8 mouse cellular contexts compared by ENCODE assay signal in genomic region chr11:11973366-11974014, GRCm38 (mm10).
A peak's percentile ranks its signal among the peaks of the same experiment; 100 is the strongest.
DNase-seq lines count a peak whose midpoint lies in the region; ATAC-seq and TF ChIP-seq lines count a peak whose summit lies in the region.

No protein-coding gene starts in this region.

- no peak overlapping the region for H3K4me3 ChIP-seq in heart, embryonic 13.5 days
- no peak overlapping the region for H3K4me3 ChIP-seq in kidney, embryonic 16.5 days (ENCODE audit: low read length)
- H3K4me3 ChIP-seq in stomach, embryonic 15.5 days (replicated peaks) = no peak overlapping the region

- 0 out of 2 replicates have a peak, but pooled peaks cover 7% of the 10 kb centered on the region for H3K9me3 ChIP-seq in heart, embryonic 13.5 days
- peaks cover 8% of the 10 kb centered on the region for H3K9me3 ChIP-seq in kidney, embryonic 16.5 days (ENCODE audit: low read length)
- no peaks in the 10 kb centered on the region for H3K9me3 ChIP-seq in stomach, embryonic 15.5 days

- peaks cover 43% of the 10 kb centered on the region for H3K4me1 ChIP-seq in heart, embryonic 13.5 days
- H3K4me1 ChIP-seq in kidney, embryonic 16.5 days (ENCODE audit: insufficient read depth, low read length) = peaks cover 3% of the 10 kb centered on the region; the same call in 1 of the 2 replicates
- 0 out of 2 replicates have a peak, but pooled peaks cover 6% of the 10 kb centered on the region for H3K4me1 ChIP-seq in stomach, embryonic 15.5 days

- H3K9ac ChIP-seq in heart, embryonic 13.5 days = peak overlapping the region; percentile 24; the same call in 1 of the 2 replicates
- H3K9ac ChIP-seq in kidney, embryonic 16.5 days (replicated peaks; ENCODE audit: low read length) = no peak overlapping the region
- H3K9ac ChIP-seq in stomach, embryonic 15.5 days = no peak overlapping the region

- peak; percentile 85 for ATAC-seq in CD4-positive, CD25-positive, alpha-beta regulatory T cell, adult 4 months
- ATAC-seq in erythroid progenitor cell, adult 5-6 weeks (replicated peaks; ENCODE audit: low FRiP score, poor library complexity, severe bottlenecking) = 0 out of 2 replicates have a peak, but pooled peaks have one; percentile 30
- ATAC-seq in heart, embryonic 13.5 days (ENCODE audit: extremely low read depth, insufficient number of reproducible peaks, low FRiP score, low TSS enrichment) = peak; percentile 40; the same call in 1 of the 2 replicates
- peak; percentile 57; the same call in 1 of the 2 replicates for ATAC-seq in kidney, embryonic 16.5 days (ENCODE audit: low FRiP score, low TSS enrichment)
- ATAC-seq in stomach, embryonic 15.5 days (ENCODE audit: insufficient read depth, low FRiP score, low read depth) = peak; percentile 80

- no peak overlapping the region for H3K4me2 ChIP-seq in heart, embryonic 13.5 days
- no peak overlapping the region for H3K4me2 ChIP-seq in kidney, embryonic 16.5 days (replicated peaks; ENCODE audit: low read depth, low read length)
- no peak overlapping the region for H3K4me2 ChIP-seq in stomach, embryonic 15.5 days

- H3K36me3 ChIP-seq in heart, embryonic 13.5 days = peaks cover 59% of the 10 kb centered on the region
- peaks cover 27% of the 10 kb centered on the region for H3K36me3 ChIP-seq in kidney, embryonic 16.5 days (ENCODE audit: insufficient read depth, low read length)
- 0 out of 2 replicates have a peak, but pooled peaks cover 3% of the 10 kb centered on the region for H3K36me3 ChIP-seq in stomach, embryonic 15.5 days

- no peaks in the 10 kb centered on the region for H3K27me3 ChIP-seq in heart, embryonic 13.5 days (replicated peaks)
- H3K27me3 ChIP-seq in kidney, embryonic 16.5 days (ENCODE audit: insufficient read depth, low read length) = no peaks in the 10 kb centered on the region
- no peaks in the 10 kb centered on the region for H3K27me3 ChIP-seq in stomach, embryonic 15.5 days (replicated peaks)

- DNase-seq in brain, embryonic 14.5 days (ENCODE audit: low read depth) = peak; percentile 91
- DNase-seq in liver = peak; percentile 82
- peak; percentile 25 to 58 for DNase-seq in natural killer cell, adult 2 months (ENCODE audit: low spot score in 2 of 2)

- no peak for TF ChIP-seq POLR2A in brain, embryonic 14.5 days (IDR thresholded peaks at IDR 0.05; ENCODE audit: borderline replicate concordance, extremely low read depth, insufficient read depth, insufficient read length, poor library complexity, severe bottlenecking)

- 50% methylated on average over 8 of the region's 8 CpGs for WGBS in heart, embryonic 13.5 days
- 50% methylated on average over 8 of the region's 8 CpGs for WGBS in kidney, embryonic 16.5 days
- 40% methylated on average over 8 of the region's 8 CpGs for WGBS in stomach, embryonic 15.5 days

- peak; percentile 86 for TF ChIP-seq CTCF in brain, embryonic 14.5 days (IDR thresholded peaks at IDR 0.05; ENCODE audit: borderline replicate concordance, extremely low read depth, insufficient read depth, insufficient read length)

- H3K27ac ChIP-seq in heart, embryonic 13.5 days (replicated peaks) = peak overlapping the region; percentile 72
- H3K27ac ChIP-seq in kidney, embryonic 16.5 days (ENCODE audit: low read length) = no peak overlapping the region
- H3K27ac ChIP-seq in stomach, embryonic 15.5 days = peak overlapping the region; percentile 54; the same call in 1 of the 2 replicates

Comparison
In these comparisons a context has a peak if more than half of its experiments do, and no peak if none do; other contexts are left out.
1. ATAC-seq: peak in every context shown above with its lines; median percentile 85 in CD4-positive, CD25-positive, alpha-beta regulatory T cell, adult 4 months; 80 in stomach, embryonic 15.5 days; 57 in kidney, embryonic 16.5 days; 40 in heart, embryonic 13.5 days; 30 in erythroid progenitor cell, adult 5-6 weeks.